Mouse (Mus musculus): ENCODE results near the gene Atp6v1e2.

- TF ChIP-seq CTCF (IDR thresholded peaks at IDR 0.05; ENCODE audit: borderline replicate concordance, extremely low read depth, insufficient read depth, insufficient read length) (no peak), POLR2A (IDR thresholded peaks at IDR 0.05; ENCODE audit: borderline replicate concordance, extremely low read depth, insufficient read depth, insufficient read length, poor library complexity, severe bottlenecking) (no peak)
Measured at GRCm38 (mm10) chr17:86924679-86925078, 23.0 kb downstream of the Atp6v1e2 start.

All from brain, embryonic 14.5 days (tissue).